Mouse (Mus musculus) bone marrow, adult 2 months (tissue): ENCODE results near the gene Serpinb1a.

ENCODE experiments used
- CTCF ChIP-seq: fragments of 200-500 bp; IDR thresholded peaks from 2 replicates; pipeline ENCODE4 v1.5.1; 2011; ENCODE audit warnings: low read length, control low read depth; ENCODE audit not compliant: control insufficient read depth, insufficient read depth
- POLR2A ChIP-seq: fragments of 200-500 bp; IDR thresholded peaks from 2 replicates; pipeline ENCODE4 v1.6.1; 2011; ENCODE audit warnings: low read depth, mild to moderate bottlenecking, control low read depth, low read length, borderline replicate concordance; ENCODE audit not compliant: control insufficient read depth

- TF ChIP-seq CTCF, result no peak
- no peak for TF ChIP-seq POLR2A
Observed at GRCm38 (mm10) chr13:32833237-32833636, 17.7 kb downstream of the Serpinb1a start.
